Mouse (Mus musculus) lung, postnatal 0 days (tissue): ENCODE data around the gene Pdlim5.

Experiments used
- CTCF ChIP-seq: IDR thresholded peaks from 2 replicates; pipeline ENCODE4 v1.5.1; 2016; ENCODE audit warnings: antibody characterized with exemption, mild to moderate bottlenecking
- EP300 ChIP-seq: IDR thresholded peaks from 2 replicates; pipeline ENCODE4 v1.6.1; 2016; ENCODE audit warnings: antibody characterized with exemption, mild to moderate bottlenecking, control low read depth

DNA sequence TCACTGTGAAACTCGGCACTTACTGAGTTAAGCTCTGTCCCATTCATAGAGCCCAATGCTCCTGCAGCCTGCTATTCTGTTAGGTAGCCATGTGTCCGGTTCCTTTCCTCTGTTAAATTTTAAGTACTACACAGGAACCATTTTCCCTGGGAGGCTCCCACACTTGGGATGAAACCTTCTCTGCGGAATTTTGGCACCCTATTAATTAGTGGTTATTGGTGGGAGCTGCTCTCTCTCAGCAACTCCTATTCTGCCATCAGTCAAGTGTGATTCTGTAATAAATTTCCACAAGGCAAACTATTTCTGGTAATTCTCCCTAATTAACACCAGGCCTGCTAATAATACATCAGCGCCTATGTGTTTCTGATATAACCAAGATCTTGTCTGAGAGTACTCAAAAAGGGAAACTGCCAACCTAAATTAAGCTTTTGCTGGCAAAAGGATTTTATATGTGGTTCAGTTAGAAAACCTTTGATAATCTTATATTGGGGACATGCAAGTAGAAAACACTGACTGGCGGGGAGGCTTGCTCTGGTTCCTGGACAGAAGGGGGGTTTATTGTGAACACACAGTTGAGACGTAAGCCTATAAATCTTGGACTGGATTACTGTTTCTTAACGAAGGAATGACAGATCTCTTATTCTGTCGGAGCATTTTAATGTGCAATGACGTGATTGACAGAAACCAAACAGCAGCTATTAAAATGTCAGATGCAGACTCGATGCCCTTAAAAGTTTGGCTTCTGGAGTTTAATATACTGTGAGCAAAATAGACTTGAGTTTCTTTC lies 157.0 kb downstream of the Pdlim5 start:
- TF ChIP-seq CTCF (no peak), EP300 (no peak)
